Mouse (Mus musculus) C2C12 (cell line): ENCODE measurements around the gene Erf. TPM values are rescaled to one million over a fixed set of nuclear protein-coding genes. Genes with fewer than 3 reads are reported as not detected.

Experiments
- H3K27me3 ChIP-seq: one replicate; pipeline ENCODE4 v1.6.1; 2011; ENCODE audit not compliant: control insufficient read depth, insufficient read depth, insufficient read length
- H3K36me3 ChIP-seq: one replicate; pipeline ENCODE4 v1.6.1; 2011; ENCODE audit not compliant: control insufficient read depth, insufficient read depth
- H3K4me3 ChIP-seq: one replicate; pipeline ENCODE4 v1.5.1; 2011; ENCODE audit warnings: mild to moderate bottlenecking, control low read depth; ENCODE audit not compliant: poor library complexity, insufficient read depth, severe bottlenecking
- H3K79me2 ChIP-seq: one replicate; pipeline ENCODE4 v1.6.1; 2011; ENCODE audit not compliant: control insufficient read depth, insufficient read depth
- H3K79me3 ChIP-seq: one replicate; pipeline ENCODE4 v1.6.1; 2011; ENCODE audit warnings: low read depth, control low read depth
- H3ac ChIP-seq: one replicate; pipeline ENCODE3; 2011; ENCODE audit warnings: low read depth; ENCODE audit not compliant: control insufficient read depth, insufficient read length
- CEBPB ChIP-seq: IDR thresholded peaks from one replicate; pipeline ENCODE4 v1.6.1; 2011; ENCODE audit warnings: low read depth, mild to moderate bottlenecking, control low read depth, moderate library complexity
- CTCF ChIP-seq: IDR thresholded peaks from one replicate; pipeline ENCODE4 v1.5.1; 2011; ENCODE audit not compliant: control insufficient read depth, insufficient read depth, insufficient read length
- FOSL1 ChIP-seq: IDR thresholded peaks from one replicate; pipeline ENCODE4 v1.8.0; 2011; ENCODE audit warnings: mild to moderate bottlenecking, low read length; ENCODE audit not compliant: poor library complexity, insufficient read depth, severe bottlenecking
- MAX ChIP-seq: IDR thresholded peaks from one replicate; pipeline ENCODE4 v1.6.1; 2011; ENCODE audit warnings: mild to moderate bottlenecking, control low read depth
- MYOD1 ChIP-seq: IDR thresholded peaks from one replicate; pipeline ENCODE4 v1.6.1; 2011; ENCODE audit warnings: low read depth; ENCODE audit not compliant: control insufficient read depth, insufficient read length
- MYOG ChIP-seq: IDR thresholded peaks from one replicate; pipeline ENCODE4 v1.6.1; 2011; ENCODE audit not compliant: control insufficient read depth, insufficient read length; ENCODE audit errors: extremely low read depth
- USF1 ChIP-seq: IDR thresholded peaks from one replicate; pipeline ENCODE4 v1.6.1; 2011; ENCODE audit warnings: low read depth, mild to moderate bottlenecking, control low read depth, moderate library complexity
- polyA plus RNA-seq: library from polyadenylated mRNA; unstranded; fragments of >200 nt; fragmentation: generic; extraction: Trizol; gene quantifications from one replicate; pipeline ENCODE4 v1.2.1, GENCODE M21; 2012; ENCODE audit warnings: missing spikeins

Erf gene
- polyA plus RNA-seq, 1 experiment: 61.8 TPM

GRCm38 (mm10) chr7:25288011-25288410, 37.5 kb upstream of the Erf start:
- TF ChIP-seq MYOG (no peak), CEBPB (no peak), CTCF (no peak), MAX (no peak)
- H3ac ChIP-seq: no peak overlapping the region
- H3K36me3 ChIP-seq: peaks cover 53% of the 10 kb centered on the region
- no peak overlapping the region for H3K4me3 ChIP-seq
- no peaks in the 10 kb centered on the region for H3K27me3 ChIP-seq
- H3K79me3 ChIP-seq: peaks cover 14% of the 10 kb centered on the region
- peaks cover 22% of the 10 kb centered on the region for H3K79me2 ChIP-seq

- H3K36me3 ChIP-seq: peaks cover 52% of the 10 kb centered on the region
- no peak overlapping the region for H3ac ChIP-seq
- peaks cover 16% of the 10 kb centered on the region for H3K79me3 ChIP-seq
- H3K4me3 ChIP-seq: no peak overlapping the region
- H3K27me3 ChIP-seq: no peaks in the 10 kb centered on the region
- no peak for TF ChIP-seq FOSL1
- peaks cover 27% of the 10 kb centered on the region for H3K79me2 ChIP-seq
Observed at GRCm38 (mm10) chr7:25286989-25287388, 36.4 kb upstream of the Erf start.

DNA sequence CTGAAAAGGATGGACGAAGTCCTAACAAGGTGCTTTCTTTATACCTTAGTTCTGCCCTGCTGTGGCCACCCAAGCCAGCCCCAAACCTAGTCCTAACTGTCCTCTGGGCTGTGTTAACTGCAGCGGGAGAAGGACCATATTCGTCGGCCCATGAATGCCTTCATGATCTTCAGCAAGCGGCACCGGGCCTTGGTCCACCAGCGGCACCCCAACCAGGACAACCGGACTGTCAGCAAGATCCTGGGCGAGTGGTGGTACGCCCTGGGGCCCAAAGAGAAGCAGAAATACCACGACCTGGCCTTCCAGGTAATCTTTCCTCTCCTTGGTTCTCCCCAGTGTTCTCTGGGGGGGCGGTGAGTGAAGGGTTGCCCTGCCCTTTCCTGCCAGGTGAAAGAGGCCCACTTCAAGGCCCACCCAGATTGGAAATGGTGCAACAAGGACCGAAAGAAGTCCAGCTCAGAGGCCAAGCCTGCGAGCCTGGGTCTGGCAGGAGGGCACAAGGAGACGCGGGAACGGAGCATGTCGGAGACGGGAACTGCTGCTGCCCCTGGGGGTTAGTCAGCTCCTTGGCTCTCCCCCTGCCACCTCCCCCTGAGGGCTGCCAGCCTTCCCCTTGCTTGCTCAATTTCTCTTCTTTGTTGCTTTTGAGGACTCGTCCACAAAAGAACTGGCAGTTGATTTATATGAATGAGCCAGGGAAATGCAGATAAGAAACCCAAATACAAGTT, 35.1 kb upstream of the Erf start:
- Histone ChIP-seq H3ac (no peak overlapping the region), H3K36me3 (peaks cover 45% of the 10 kb centered on the region), H3K79me2 (peaks cover 27% of the 10 kb centered on the region), H3K27me3 (no peaks in the 10 kb centered on the region), H3K4me3 (no peak overlapping the region), H3K79me3 (peaks cover 18% of the 10 kb centered on the region)
- TF ChIP-seq MYOD1 (no peak), MAX (no peak), CEBPB (no peak), USF1 (no peak)

DNA sequence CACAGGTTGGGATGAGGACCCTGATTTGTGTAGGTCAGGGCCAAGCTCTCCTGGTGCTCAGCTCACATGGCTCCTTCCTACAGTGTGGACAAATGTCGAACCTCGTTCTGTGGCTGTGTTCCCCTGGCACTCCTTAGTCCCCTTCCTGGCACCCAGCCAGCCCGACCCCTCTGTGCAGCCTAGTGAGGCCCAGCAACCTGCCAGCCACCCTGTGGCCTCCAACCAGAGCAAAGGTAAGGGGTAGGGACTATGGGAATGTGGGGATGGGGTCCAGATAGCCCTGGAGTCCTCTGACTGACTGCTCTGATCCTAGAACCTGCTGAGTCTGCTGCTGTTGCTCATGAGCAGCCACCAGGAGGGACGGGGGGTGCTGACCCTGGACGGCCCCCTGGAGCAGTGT, 34.2 kb upstream of the Erf start:
- H3ac ChIP-seq: no peak overlapping the region
- H3K36me3 ChIP-seq: peaks cover 41% of the 10 kb centered on the region
- H3K79me2 ChIP-seq: peaks cover 27% of the 10 kb centered on the region
- TF ChIP-seq MAX (no peak), MYOD1 (no peak), CTCF (no peak), CEBPB (no peak), FOSL1 (no peak), MYOG (no peak), USF1 (no peak)
- no peaks in the 10 kb centered on the region for H3K27me3 ChIP-seq
- no peak overlapping the region for H3K4me3 ChIP-seq
- H3K79me3 ChIP-seq: peaks cover 18% of the 10 kb centered on the region

GRCm38 (mm10) chr7:25284171-25284570, 33.6 kb upstream of the Erf start:
- H3K79me3 ChIP-seq: peaks cover 18% of the 10 kb centered on the region
- peaks cover 38% of the 10 kb centered on the region for H3K36me3 ChIP-seq
- TF ChIP-seq MYOG (no peak), CEBPB (no peak), MYOD1 (no peak), CTCF (no peak), FOSL1 (no peak), MAX (no peak), USF1 (no peak)
- H3K4me3 ChIP-seq: no peak overlapping the region
- H3ac ChIP-seq: no peak overlapping the region
- peaks cover 27% of the 10 kb centered on the region for H3K79me2 ChIP-seq
- no peaks in the 10 kb centered on the region for H3K27me3 ChIP-seq

DNA sequence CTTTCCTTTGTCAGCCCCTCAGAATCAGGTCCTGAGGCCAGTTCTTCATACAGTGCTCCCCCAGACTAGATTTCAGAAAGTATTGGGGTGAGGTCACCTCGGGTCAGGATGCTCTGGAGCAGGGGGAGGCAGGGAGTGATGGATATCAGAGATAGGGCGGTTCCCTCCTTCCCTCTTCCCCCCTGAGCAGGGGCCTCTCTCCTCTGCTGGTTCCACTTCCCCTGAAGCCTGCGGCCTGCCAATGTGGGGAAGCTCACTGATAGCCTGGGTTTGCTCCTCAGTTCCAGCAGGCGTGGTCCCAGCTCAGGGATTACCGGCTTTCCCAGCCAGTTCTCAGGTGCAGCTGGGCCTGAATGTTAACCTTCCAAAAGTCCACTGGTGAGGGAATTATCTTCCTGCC, 33.1 kb upstream of the Erf start:
- peaks cover 32% of the 10 kb centered on the region for H3K36me3 ChIP-seq
- H3K27me3 ChIP-seq: no peaks in the 10 kb centered on the region
- peak overlapping the region; percentile 93 for H3ac ChIP-seq
- peak overlapping the region; percentile 43 for H3K4me3 ChIP-seq
- peaks cover 27% of the 10 kb centered on the region for H3K79me2 ChIP-seq
- no peak for TF ChIP-seq MYOD1
- TF ChIP-seq FOSL1: no peak
- TF ChIP-seq CTCF: no peak
- TF ChIP-seq MAX: no peak
- no peak for TF ChIP-seq MYOG
- no peak for TF ChIP-seq CEBPB
- no peak for TF ChIP-seq USF1
- H3K79me3 ChIP-seq: peaks cover 18% of the 10 kb centered on the region
